Mouse (Mus musculus) brain, adult 2 months (tissue): Measurements from ENCODE around the gene Pi16.

Source experiments
- DNase-seq: peaks from one replicate; pipeline ENCODE4 v3.0.0; 2011; ENCODE audit warnings: low read depth, low spot score

Gene Pi16

DNA sequence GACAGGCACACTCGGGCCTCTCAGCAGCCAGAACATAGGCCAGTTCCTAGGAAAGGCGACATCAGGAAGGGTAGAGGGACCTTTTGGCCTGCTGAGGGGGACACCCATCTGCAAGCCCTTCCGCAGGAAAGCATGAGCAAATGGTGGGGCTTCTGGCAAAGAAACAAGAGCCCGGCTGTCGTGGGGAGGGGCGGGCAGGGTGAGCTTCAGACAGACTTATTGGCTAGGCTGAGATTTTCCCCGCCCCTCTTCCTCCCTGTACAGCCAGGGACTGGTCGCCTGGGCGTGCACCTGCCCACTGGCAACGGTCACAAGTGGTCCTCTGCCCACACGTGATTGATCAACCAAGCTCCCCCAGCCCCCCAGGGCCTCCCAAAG, 39.0 kb downstream of the Pi16 start:
- peak; percentile 90 for DNase-seq

DNA sequence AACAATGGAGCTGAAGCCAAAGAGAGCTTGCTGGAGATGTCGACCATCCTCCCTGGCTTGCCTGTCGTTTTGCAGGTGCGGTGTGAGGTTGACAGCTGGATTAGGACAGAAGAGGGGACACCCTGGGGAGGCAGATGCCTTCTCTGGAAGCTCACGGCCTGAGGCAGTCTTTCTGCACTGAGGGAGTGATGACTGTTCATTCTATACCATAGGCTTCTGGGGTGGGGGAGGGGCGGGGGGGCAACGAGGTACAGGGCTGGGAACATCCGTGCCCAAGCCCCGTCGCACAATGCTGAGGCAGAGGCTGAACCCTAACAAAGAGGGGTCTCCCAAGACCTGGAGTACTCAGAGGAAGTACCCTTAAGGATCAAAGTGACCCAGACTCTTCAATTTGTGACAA, 39.4 kb downstream of the Pi16 start:
- DNase-seq = no peak

GRCm38 (mm10) chr17:29358928-29359327, 41.4 kb downstream of the Pi16 start:
- DNase-seq = peak; percentile 65

GRCm38 (mm10) chr17:29360761-29361221, 43.3 kb downstream of the Pi16 start, which contains the start of gene Fgd2:
Fgd2 (plus strand) TSS chr17:29360914.
- peak; percentile 35 for DNase-seq

DNA sequence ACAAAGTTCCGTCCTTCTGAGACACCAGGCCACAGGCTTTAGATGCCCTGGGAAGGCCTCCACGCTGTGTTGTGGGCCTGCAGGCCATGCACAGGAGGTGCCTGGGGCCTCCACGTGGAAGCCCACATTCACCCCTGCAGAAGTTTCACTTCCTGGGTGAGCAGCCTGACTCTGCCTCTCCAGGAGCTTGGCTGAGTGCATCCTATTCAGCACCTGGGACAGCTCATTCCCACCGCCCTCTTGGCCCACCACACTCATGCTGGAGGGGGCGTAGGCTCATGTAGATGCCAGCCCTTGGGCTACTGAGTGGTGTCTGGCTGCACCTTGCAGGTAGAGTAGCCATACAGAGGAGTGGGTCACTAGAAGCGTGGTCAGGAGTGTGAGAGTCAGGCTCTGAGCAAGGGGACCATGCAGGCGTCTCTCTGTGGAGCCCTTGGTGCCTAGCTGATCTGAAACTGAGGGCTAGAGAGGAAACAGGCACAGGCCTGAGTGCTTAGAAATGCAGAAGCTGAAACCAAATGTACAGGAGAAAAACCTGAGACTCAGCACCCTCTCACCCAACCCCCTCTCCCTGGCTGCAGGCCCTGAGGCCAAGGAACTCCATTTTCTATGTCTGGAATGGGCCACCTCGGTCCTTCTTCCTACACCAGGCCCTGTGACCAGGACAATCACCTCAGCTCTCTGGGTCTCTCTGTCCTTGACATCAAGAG, 44.7 kb downstream of the Pi16 start:
- peak; percentile 35 for DNase-seq

DNA sequence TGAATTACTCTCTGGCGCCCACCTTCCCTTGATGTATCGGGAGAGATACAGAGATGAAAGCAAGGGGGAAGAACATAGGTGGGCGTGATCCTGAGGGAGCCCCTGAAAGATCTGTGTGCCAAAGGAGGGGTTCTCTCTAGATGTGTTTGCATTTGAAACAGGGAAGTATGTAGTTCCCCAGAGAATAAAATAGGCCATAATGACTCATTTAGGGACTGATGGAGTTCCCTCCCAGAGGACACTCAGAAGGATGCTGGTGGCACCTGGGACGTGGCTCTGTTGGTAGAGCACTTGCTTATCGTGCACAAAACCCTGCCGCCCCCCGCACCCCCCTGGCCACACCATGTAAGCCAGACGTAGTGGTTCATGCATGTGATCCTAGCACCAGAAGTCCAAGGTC, 45.6 kb downstream of the Pi16 start:
- no peak for DNase-seq

GRCm38 (mm10) chr17:29365105-29365621, 47.7 kb downstream of the Pi16 start:
- peak; percentile 36 for DNase-seq

DNA sequence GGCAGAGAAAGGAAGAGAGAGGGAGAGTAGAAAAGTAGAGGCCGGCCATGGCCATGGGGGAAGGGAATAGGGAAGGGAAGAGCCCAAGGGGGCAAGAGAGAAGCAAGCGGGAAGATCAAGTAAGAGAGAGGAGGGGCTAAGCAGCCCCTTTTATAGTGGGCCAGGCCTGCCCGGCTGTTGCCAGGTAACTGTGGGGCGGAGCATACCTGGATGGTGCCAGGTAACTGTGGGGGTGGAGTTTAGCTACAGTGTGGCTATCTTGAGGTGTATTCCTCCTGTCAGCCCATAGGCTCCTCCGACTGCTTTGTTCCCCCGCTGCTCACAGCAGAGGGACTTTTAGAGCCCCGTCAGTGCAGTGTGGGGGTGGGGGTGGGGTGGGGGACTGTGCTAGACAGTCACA, 51.2 kb downstream of the Pi16 start:
- no peak for DNase-seq

DNA sequence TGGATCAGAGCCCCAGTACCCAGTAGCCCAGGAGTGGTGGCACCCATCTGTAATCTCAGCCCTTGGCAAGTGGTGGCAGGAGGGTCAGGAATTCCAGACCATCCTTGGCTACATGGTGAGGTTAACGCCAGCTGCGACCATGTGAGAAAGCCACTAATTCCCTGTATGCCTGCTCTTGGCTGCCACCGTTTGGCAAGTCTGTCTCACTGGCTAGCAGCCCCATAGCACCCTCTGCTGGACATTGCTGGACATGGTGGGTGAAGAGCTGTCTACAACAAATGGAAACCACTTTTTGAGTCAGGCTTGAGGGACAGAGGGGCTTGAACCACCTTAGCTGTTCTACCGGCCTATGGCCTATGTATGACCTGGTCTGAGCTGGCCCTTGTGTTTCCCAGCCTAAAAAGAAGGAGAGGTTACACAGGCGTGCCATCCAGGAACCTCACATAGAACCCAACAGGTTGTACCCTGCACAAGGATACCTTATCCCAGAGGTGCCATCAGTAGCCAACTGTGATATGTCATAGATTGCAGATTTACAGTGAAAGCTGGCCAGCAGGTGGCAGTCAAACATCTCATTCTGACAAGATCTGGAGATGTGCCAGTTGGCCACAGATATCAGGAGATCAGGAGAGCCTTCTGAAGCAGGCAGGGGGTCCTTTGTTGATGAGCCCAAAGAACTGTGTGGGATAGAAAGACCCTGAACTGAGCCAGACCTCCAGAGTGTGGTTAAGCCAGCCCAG, 53.7 kb downstream of the Pi16 start:
- peak; percentile 96 for DNase-seq

GRCm38 (mm10) chr17:29375871-29376270, 58.4 kb downstream of the Pi16 start:
- DNase-seq = no peak

DNA sequence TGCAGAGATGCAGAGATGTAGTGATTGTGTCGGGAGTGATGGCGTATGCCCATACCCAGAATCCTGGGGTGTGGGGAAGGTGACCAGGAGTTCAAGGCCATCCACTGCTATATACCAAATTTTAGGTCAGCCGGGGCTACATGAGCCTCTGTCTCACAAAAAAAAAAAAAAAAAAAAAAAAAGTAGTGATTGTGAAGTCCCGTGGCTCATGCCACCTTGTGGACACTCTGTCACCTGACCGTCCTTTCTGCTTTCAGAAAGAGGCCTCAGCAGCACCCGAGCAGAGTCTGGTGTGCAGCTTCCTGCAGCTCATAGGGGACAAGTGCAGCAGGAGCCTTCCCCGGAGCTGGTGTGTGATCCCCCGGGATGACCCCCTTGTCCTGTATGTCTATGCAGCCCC, 60.6 kb downstream of the Pi16 start:
- no peak for DNase-seq
